Mouse (Mus musculus) kidney, postnatal 10 days (tissue): ENCODE data around the gene Vmn2r109.
"Not testable (repeated sequence)": the region's sequence is repeated elsewhere in the genome, so short reads cannot be mapped to it uniquely, and the experiment has no call there.

Experiments
- DNase-seq: peaks from one replicate; pipeline ENCODE4 v3.0.0; 2021; ENCODE audit warnings: mixed read lengths

Vmn2r109 gene

DNA sequence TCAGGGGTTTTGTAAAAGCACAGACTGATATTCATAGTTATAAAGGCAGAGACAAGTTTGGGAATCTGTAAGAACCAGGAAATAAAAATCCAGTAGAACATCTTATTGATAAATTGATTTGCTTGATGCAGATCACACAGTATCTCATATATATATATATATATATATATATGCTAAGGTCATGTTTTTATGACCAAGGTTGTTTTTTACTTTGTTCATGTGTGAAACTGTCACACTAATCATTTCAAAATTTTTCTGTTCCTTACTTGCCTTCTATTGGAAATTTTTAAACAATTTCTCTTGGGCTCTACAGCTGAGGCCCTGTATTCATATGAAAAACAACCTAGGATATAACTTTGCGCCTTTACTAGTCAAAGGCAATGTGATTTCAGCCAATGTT is at the start of gene Vmn2r109:
TSS of gene Vmn2r109 (minus strand) at position 101 of the 400 bp plus-strand sequence.
- DNase-seq: no peak

GRCm38 (mm10) chr17:20596323-20596722 is 31.8 kb upstream of the Vmn2r109 start, which contains the start of gene Vmn2r110:
Gene Vmn2r110 (minus strand): TSS chr17:20596423.
- no peak for DNase-seq

DNA sequence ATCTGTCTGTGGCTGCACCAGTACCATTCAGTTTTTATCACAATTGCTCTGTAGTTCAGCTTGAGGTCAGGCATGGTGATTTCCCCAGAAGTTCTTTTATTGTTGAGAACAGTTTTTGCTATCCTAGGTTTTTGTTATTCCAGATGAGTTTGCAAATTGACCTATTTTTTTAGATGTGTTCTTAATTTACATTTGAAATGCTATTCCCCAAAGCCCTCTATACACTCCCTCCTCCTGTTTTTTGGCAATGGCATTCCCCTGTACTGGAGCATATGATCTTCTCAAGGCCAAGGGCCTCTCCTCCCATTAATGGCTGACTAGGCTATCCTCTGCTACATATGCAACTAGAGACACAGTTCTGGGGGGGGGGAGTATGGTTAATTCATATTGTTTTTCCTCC is 56.3 kb downstream of the Vmn2r109 start:
- not testable (repeated sequence) for DNase-seq

DNA sequence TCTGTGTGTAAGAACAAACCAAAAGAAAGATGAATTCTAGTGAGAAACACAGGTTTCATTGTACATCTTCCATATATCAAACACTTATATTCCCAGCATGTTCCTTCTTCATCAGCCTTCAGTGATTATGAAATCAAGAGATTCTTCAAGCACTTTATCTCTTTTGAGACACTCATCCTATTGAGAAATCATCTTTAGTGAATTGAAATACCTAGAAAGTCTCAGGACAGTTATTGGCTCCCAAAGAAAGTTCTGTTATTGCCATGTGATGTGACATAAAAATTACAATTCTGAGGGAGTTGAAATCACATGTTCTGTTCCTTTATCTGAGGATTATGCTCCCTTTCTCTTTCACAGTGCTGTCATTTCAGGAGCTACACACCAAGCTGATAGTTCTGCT is 66.7 kb downstream of the Vmn2r109 start, which contains the start of gene Vmn1r225:
TSS of gene Vmn1r225 (plus strand) at position 301 of the 400 bp plus-strand sequence.
- DNase-seq: no peak
